Mouse (Mus musculus) G1E (cell line): ENCODE results near the gene Tlk2.

ENCODE experiments used
- CTCF ChIP-seq: IDR thresholded peaks from 2 replicates; pipeline ENCODE4 v1.5.1; 2012; ENCODE audit warnings: low read depth, low read length, inconsistent platforms, mixed read lengths
- GATA1 ChIP-seq: IDR thresholded peaks from 2 replicates; pipeline ENCODE4 v1.6.1; 2012; ENCODE audit warnings: borderline replicate concordance, low read length, inconsistent platforms, mixed read lengths
- POLR2AphosphoS5 ChIP-seq: IDR thresholded peaks from 2 replicates; pipeline ENCODE4 v1.6.1; 2012; ENCODE audit warnings: low read depth, low read length, inconsistent platforms; ENCODE audit not compliant: insufficient replicate concordance
- TAL1 ChIP-seq: conservative IDR thresholded peaks from 2 replicates; pipeline ENCODE4 v1.6.1; 2012; ENCODE audit warnings: low read depth, low read length, inconsistent platforms, mixed read lengths

- TF ChIP-seq CTCF (no peak), GATA1 (no peak), POLR2AphosphoS5 (no peak), TAL1 (no peak)
Observed at GRCm38 (mm10) chr11:105264988-105265387, 86.4 kb downstream of the Tlk2 start.
